Comparison of ENCODE assay signal across 7 mouse cellular contexts in genomic region chr19:37955425-37956001, GRCm38 (mm10).
A peak's percentile ranks its signal among the peaks of the same experiment; 100 is the strongest.
DNase-seq lines count a peak whose midpoint lies in the region; ATAC-seq lines count a peak whose summit lies in the region.

No protein-coding gene starts in this region.

- ATAC-seq in intestine, embryonic 16.5 days: peak; percentile 84
- ATAC-seq in midbrain, embryonic 14.5 days (ENCODE audit: low FRiP score, low TSS enrichment): peak; percentile 57; the same call in 1 of the 2 replicates

- H3K27me3 ChIP-seq in intestine, embryonic 16.5 days (replicated peaks; ENCODE audit: control insufficient read depth, insufficient read depth, low read length): no peaks in the 10 kb centered on the region
- no peaks in the 10 kb centered on the region for H3K27me3 ChIP-seq in midbrain, embryonic 14.5 days (ENCODE audit: control insufficient read depth, insufficient read depth, low read length)

- no peaks in the 10 kb centered on the region for H3K4me1 ChIP-seq in intestine, embryonic 16.5 days (ENCODE audit: control insufficient read depth, insufficient read depth, low read length)
- H3K4me1 ChIP-seq in midbrain, embryonic 14.5 days (ENCODE audit: control insufficient read depth, insufficient read depth, low read length): no peaks in the 10 kb centered on the region

- peak; percentile 80 to 95 for DNase-seq in adrenal gland, adult (ENCODE audit: inconsistent age in 2 of 2, low spot score in 1 of 2)
- DNase-seq in cerebellum, postnatal 4 days (ENCODE audit: low spot score in 2 of 2): peak; percentile 53 to 78
- peak; percentile 68 for DNase-seq in gastrocnemius, postnatal 14 days
- peak; percentile 77 to 86 for DNase-seq in left cerebral cortex, postnatal 25 days (ENCODE audit: low spot score in 2 of 2)
- DNase-seq in midbrain, embryonic 14.5 days: peak; percentile 91
- peak; percentile 40 to 65 for DNase-seq in spleen, adult 18-20 months

- no peak overlapping the region for H3K9ac ChIP-seq in intestine, embryonic 16.5 days (ENCODE audit: low read depth, low read length)
- no peak overlapping the region for H3K9ac ChIP-seq in midbrain, embryonic 14.5 days (replicated peaks; ENCODE audit: low read length)

- intact Hi-C loops in gastrocnemius, postnatal 14 days (cut with DNase I; ENCODE audit: low total_unique reads): loop anchor here (2.0 to 5.0 kb wide), 2 partner anchors 95 to 402 kb away; no protein-coding TSS in a partner anchor
- intact Hi-C loops in left cerebral cortex, postnatal 25 days (cut with DNase I): loop anchor here (1.0 to 5.0 kb wide), 4 partner anchors 87 to 397 kb away; partner anchors contain the start of gene Myof

- no peak overlapping the region for H3K4me3 ChIP-seq in intestine, embryonic 16.5 days (ENCODE audit: low read length)
- H3K4me3 ChIP-seq in midbrain, embryonic 14.5 days (replicated peaks; ENCODE audit: low read depth, low read length): no peak overlapping the region

- H3K9me3 ChIP-seq in intestine, embryonic 16.5 days (ENCODE audit: control insufficient read depth, low read length): no peaks in the 10 kb centered on the region
- no peaks in the 10 kb centered on the region for H3K9me3 ChIP-seq in midbrain, embryonic 14.5 days (ENCODE audit: control insufficient read depth, low read length)

- 35% methylated on average over 7 of the region's 7 CpGs for WGBS in intestine, embryonic 16.5 days
- 38% methylated on average over 7 of the region's 7 CpGs for WGBS in midbrain, embryonic 14.5 days

- no peak overlapping the region for H3K4me2 ChIP-seq in intestine, embryonic 16.5 days (ENCODE audit: low read depth, low read length)
- H3K4me2 ChIP-seq in midbrain, embryonic 14.5 days (ENCODE audit: low read length): no peak overlapping the region

- H3K36me3 ChIP-seq in intestine, embryonic 16.5 days (ENCODE audit: control insufficient read depth, insufficient read depth, low read length): no peaks in the 10 kb centered on the region
- H3K36me3 ChIP-seq in midbrain, embryonic 14.5 days (ENCODE audit: control insufficient read depth, insufficient read depth, low read length): no peaks in the 10 kb centered on the region

- H3K27ac ChIP-seq in intestine, embryonic 16.5 days (ENCODE audit: low read length): no peak overlapping the region
- H3K27ac ChIP-seq in midbrain, embryonic 14.5 days (replicated peaks; ENCODE audit: low read depth, low read length): no peak overlapping the region
